Comparison of ENCODE assay signal across 8 mouse cellular contexts in the genomic region with DNA sequence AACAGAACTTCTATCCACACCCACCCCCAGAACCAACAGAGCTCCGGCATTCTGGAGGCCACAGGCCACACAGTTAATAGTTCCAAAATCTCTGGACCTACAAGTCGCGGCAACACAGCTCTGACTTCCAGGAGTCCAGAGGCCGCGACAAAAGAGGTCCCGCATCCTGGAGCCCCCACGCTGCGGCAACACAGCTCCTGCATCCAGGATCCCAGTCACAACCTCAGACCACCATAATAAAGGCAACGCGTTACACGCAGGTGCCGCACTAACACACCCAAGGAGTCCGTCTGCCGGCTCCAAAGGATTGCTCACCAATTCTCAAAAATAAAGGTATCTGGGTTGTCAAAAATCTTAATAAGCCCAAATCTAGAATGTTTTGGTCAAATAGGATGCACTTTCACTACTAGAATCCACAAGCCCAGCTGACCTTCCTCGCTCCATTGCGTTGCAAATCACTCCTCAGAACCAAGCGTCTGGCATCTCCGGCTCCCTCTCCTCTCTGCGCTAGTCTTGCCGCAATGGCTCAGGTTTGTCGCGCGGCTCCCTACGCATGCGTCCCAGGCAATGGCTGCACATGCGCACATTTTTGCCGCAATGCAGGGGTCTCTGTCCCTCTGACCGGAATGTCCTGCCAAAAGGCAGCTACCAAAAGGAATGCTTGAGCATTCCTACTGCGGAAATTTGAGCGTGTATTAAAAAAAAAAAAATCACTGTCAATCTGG. TPM values are rescaled to one million over a fixed set of nuclear protein-coding genes. Genes with fewer than 3 reads are reported as not detected.
DNase-seq lines count a peak whose midpoint lies in the region; ATAC-seq and TF ChIP-seq lines count a peak whose summit lies in the region.

A gene (minus strand): TSS at position 444 of the 725 bp plus-strand sequence.
A gene (minus strand): TSS at position 459 of the 725 bp plus-strand sequence.

- no peak for TF ChIP-seq EP300 in heart, postnatal 0 days (IDR thresholded peaks at IDR 0.05; ENCODE audit: low read depth)

- peak; percentile 48; the same call in 1 of the 2 replicates for ATAC-seq in G1E (ENCODE audit: extremely low read depth, insufficient number of reproducible peaks, low FRiP score, poor library complexity, severe bottlenecking)
- ATAC-seq in forebrain, embryonic 14.5 days = peak; percentile 70
- peak; percentile 72; the same call in 1 of the 2 replicates for ATAC-seq in heart, postnatal 0 days (ENCODE audit: insufficient read depth, low read depth)
- no peak for ATAC-seq in liver, embryonic 15.5 days (ENCODE audit: insufficient read depth)

- H3K4me2 ChIP-seq in forebrain, embryonic 14.5 days (ENCODE audit: low read length) = peak within 1 kb of the TSS; percentile 47
- peak within 1 kb of the TSS; percentile 65 for H3K4me2 ChIP-seq in heart, postnatal 0 days (ENCODE audit: low read depth, low read length)
- peak within 1 kb of the TSS; percentile 64 for H3K4me2 ChIP-seq in liver, embryonic 15.5 days

- H3K4me1 ChIP-seq in G1E (ENCODE audit: insufficient read depth, low read depth, low read length) = peaks cover 9% of the 10 kb centered on the region
- H3K4me1 ChIP-seq in forebrain, embryonic 14.5 days (ENCODE audit: control insufficient read depth, insufficient read depth, low read length) = no peaks in the 10 kb centered on the region
- H3K4me1 ChIP-seq in heart, postnatal 0 days (ENCODE audit: control insufficient read depth, insufficient read depth) = no peaks in the 10 kb centered on the region
- H3K4me1 ChIP-seq in liver, embryonic 15.5 days (replicated peaks) = no peaks in the 10 kb centered on the region

- peak within 1 kb of the TSS; percentile 76 for H3K4me3 ChIP-seq in G1E (ENCODE audit: low read depth, low read length)
- H3K4me3 ChIP-seq in forebrain, embryonic 14.5 days (ENCODE audit: low read depth, low read length) = peak within 1 kb of the TSS; percentile 54
- peak within 1 kb of the TSS; percentile 56 for H3K4me3 ChIP-seq in heart, postnatal 0 days (ENCODE audit: low read depth, low read length)
- H3K4me3 ChIP-seq in liver, embryonic 15.5 days (replicated peaks) = peak within 1 kb of the TSS; percentile 55

- H3K9me3 ChIP-seq in G1E (replicated peaks) = peaks cover 8% of the 10 kb centered on the region
- peaks cover 15% of the 10 kb centered on the region for H3K9me3 ChIP-seq in forebrain, embryonic 14.5 days (replicated peaks; ENCODE audit: control insufficient read depth, low read length)
- no peaks in the 10 kb centered on the region for H3K9me3 ChIP-seq in heart, postnatal 0 days (replicated peaks; ENCODE audit: control insufficient read depth, low read length)
- H3K9me3 ChIP-seq in liver, embryonic 15.5 days (replicated peaks) = no peaks in the 10 kb centered on the region

- H3K9ac ChIP-seq in forebrain, embryonic 14.5 days (ENCODE audit: low read length) = peak within 1 kb of the TSS; percentile 71
- peak within 1 kb of the TSS; percentile 54 for H3K9ac ChIP-seq in heart, postnatal 0 days (replicated peaks; ENCODE audit: low read depth, low read length)
- H3K9ac ChIP-seq in liver, embryonic 15.5 days = no peak within 1 kb of the TSS

- peak; percentile 2 for DNase-seq in G1E (ENCODE audit: low spot score)
- peak; percentile 15 for DNase-seq in c-Kit-positive CD71-positive TER-119-positive erythroid progenitor cells, embryonic 14.5 days (ENCODE audit: low spot score)
- peak; percentile 83 for DNase-seq in forebrain, embryonic 14.5 days (ENCODE audit: low spot score)
- DNase-seq in heart, postnatal 0 days (ENCODE audit: low spot score) = peak; percentile 43
- DNase-seq in kidney, postnatal 4 days = peak; percentile 78 to 83
- peak; percentile 34 for DNase-seq in ovary, adult 18-20 months (ENCODE audit: low spot score)
- DNase-seq in urinary bladder, postnatal 25 days (ENCODE audit: low spot score) = peak; percentile 39

- 47% methylated on average over 30 of the region's 30 CpGs for WGBS in forebrain, embryonic 14.5 days
- 44% methylated on average over 30 of the region's 30 CpGs for WGBS in heart, postnatal 0 days
- WGBS in liver, embryonic 15.5 days (ENCODE audit: insufficient replicate concordance) = 47% methylated on average over 30 of the region's 30 CpGs

- TF ChIP-seq CTCF in G1E (IDR thresholded peaks at IDR 0.05; ENCODE audit: low read depth, low read length) = no peak
- no peak for TF ChIP-seq CTCF in heart, postnatal 0 days (IDR thresholded peaks at IDR 0.05; ENCODE audit: low read depth)

- no peaks in the 10 kb centered on the region for H3K36me3 ChIP-seq in G1E (replicated peaks)
- no peaks in the 10 kb centered on the region for H3K36me3 ChIP-seq in forebrain, embryonic 14.5 days (ENCODE audit: control insufficient read depth, insufficient read depth, low read length)
- H3K36me3 ChIP-seq in heart, postnatal 0 days (replicated peaks; ENCODE audit: control insufficient read depth, insufficient read depth, low read length) = no peaks in the 10 kb centered on the region
- H3K36me3 ChIP-seq in liver, embryonic 15.5 days (replicated peaks) = no peaks in the 10 kb centered on the region

- no peaks in the 10 kb centered on the region for H3K27me3 ChIP-seq in G1E (ENCODE audit: insufficient read depth, low read length)
- no peaks in the 10 kb centered on the region for H3K27me3 ChIP-seq in forebrain, embryonic 14.5 days (replicated peaks; ENCODE audit: control insufficient read depth, insufficient read depth, low read length)
- no peaks in the 10 kb centered on the region for H3K27me3 ChIP-seq in heart, postnatal 0 days (ENCODE audit: control insufficient read depth, insufficient read depth, low read length)
- H3K27me3 ChIP-seq in liver, embryonic 15.5 days = no peaks in the 10 kb centered on the region

- H3K27ac ChIP-seq in forebrain, embryonic 14.5 days (ENCODE audit: low read depth, low read length) = peak within 1 kb of the TSS; percentile 84
- H3K27ac ChIP-seq in heart, postnatal 0 days (ENCODE audit: low read depth) = peak within 1 kb of the TSS; percentile 52
- no peak within 1 kb of the TSS for H3K27ac ChIP-seq in liver, embryonic 15.5 days (replicated peaks)

RNA-seq across cellular contexts. Expression of the first gene that starts in this region (rescaled TPM):
- total RNA-seq in G1E (2014; fragmentation: Nextera tagmentation) = 21.1 TPM in 1 of 2 replicates, not detected in the other
- not detected in 2 replicates for total RNA-seq in G1E (2017)
- polyA plus RNA-seq in G1E (2012) = not detected in 2 replicates
- 348 and 424 TPM in 2 replicates for polyA plus RNA-seq in forebrain, embryonic 14.5 days (2014; fragmentation: Nextera tagmentation; extraction: Ambion mirVana)
- total RNA-seq in heart, postnatal 0 days (2014; rRNA removed; ENCODE audit: low replicate concordance) = not detected in 2 replicates
- 62.9 and 70.7 TPM in 2 replicates for polyA plus RNA-seq in heart, postnatal 0 days (2015; fragmentation: Nextera tagmentation; extraction: Ambion mirVana)
- polyA plus RNA-seq in liver, embryonic 15.5 days (2015; fragmentation: Nextera tagmentation; extraction: Ambion mirVana) = 2.4 and 4.2 TPM in 2 replicates

RNA-seq across cellular contexts. Expression of the second gene that starts in this region (rescaled TPM):
- total RNA-seq in G1E (2014; fragmentation: Nextera tagmentation) (26.7 and 35.4 TPM in 2 replicates), G1E (2017) (36.2 and 36.7 TPM in 2 replicates)
- 57.1 and 59.8 TPM in 2 replicates for polyA plus RNA-seq in G1E (2012)
- 1.9 and 3.4 TPM in 2 replicates for polyA plus RNA-seq in forebrain, embryonic 14.5 days (2014; fragmentation: Nextera tagmentation; extraction: Ambion mirVana)
- total RNA-seq in heart, postnatal 0 days (2014; rRNA removed; ENCODE audit: low replicate concordance) = 3.9 and 10.0 TPM in 2 replicates
- 0.30 and 0.38 TPM in 2 replicates for polyA plus RNA-seq in heart, postnatal 0 days (2015; fragmentation: Nextera tagmentation; extraction: Ambion mirVana)
- polyA plus RNA-seq in liver, embryonic 15.5 days (2015; fragmentation: Nextera tagmentation; extraction: Ambion mirVana) = 0.08 and 0.15 TPM in 2 replicates

Comparison
In these comparisons a context has a peak if more than half of its experiments do, and no peak if none do; other contexts are left out.
1. RNA of the first gene that starts in this region (polyA plus RNA-seq): 348 to 424 TPM in forebrain, embryonic 14.5 days and 62.9 to 70.7 TPM in heart, postnatal 0 days; 2.4 to 4.2 TPM in liver, embryonic 15.5 days and not detected in G1E; every median in the first group is over 10 times any median in the second.
2. RNA of the second gene that starts in this region (polyA plus RNA-seq): 57.1 to 59.8 TPM in G1E; 1.9 to 3.4 TPM in forebrain, embryonic 14.5 days, 0.30 to 0.38 TPM in heart, postnatal 0 days and 0.08 to 0.15 TPM in liver, embryonic 15.5 days; every median in the first group is over 10 times any median in the second.
3. DNase-seq: peak in every context shown above with its lines; median percentile 83 in forebrain, embryonic 14.5 days; 80 in kidney, postnatal 4 days; 43 in heart, postnatal 0 days; 39 in urinary bladder, postnatal 25 days; 34 in ovary, adult 18-20 months; 15 in c-Kit-positive CD71-positive TER-119-positive erythroid progenitor cells, embryonic 14.5 days; 2 in G1E.
4. Peak in every context shown above with its lines, with median percentiles within 50 percentile points of each other: H3K4me3 ChIP-seq and H3K4me2 ChIP-seq.